Mouse (Mus musculus) olfactory bulb, adult 2 months (tissue): ENCODE data around the gene Chn2. TPM values are rescaled to one million over a fixed set of nuclear protein-coding genes. Genes with fewer than 3 reads are reported as not detected.

Source experiments
- H3K27ac ChIP-seq: fragments of 200-500 bp; 2 replicates; pipeline ENCODE4 v1.5.1; 2012; ENCODE audit warnings: low read depth, low read length; ENCODE audit not compliant: insufficient read depth
- H3K4me1 ChIP-seq: fragments of 200-500 bp; 2 replicates; pipeline ENCODE4 v1.6.1; 2012; ENCODE audit warnings: low read length; ENCODE audit not compliant: control insufficient read depth, insufficient read depth
- H3K4me3 ChIP-seq: fragments of 200-500 bp; 2 replicates; pipeline ENCODE4 v1.5.1; 2012; ENCODE audit warnings: mild to moderate bottlenecking, low read depth, low read length, moderate library complexity; ENCODE audit not compliant: insufficient read depth
- CTCF ChIP-seq: fragments of 200-500 bp; IDR thresholded peaks from 2 replicates; pipeline ENCODE4 v1.5.1; 2012; ENCODE audit warnings: low read depth, mild to moderate bottlenecking, low read length, moderate library complexity; ENCODE audit not compliant: insufficient read depth
- POLR2A ChIP-seq: fragments of 200-500 bp; IDR thresholded peaks from 2 replicates; pipeline ENCODE4 v1.6.1; 2012; ENCODE audit warnings: mild to moderate bottlenecking, low read depth, low read length, moderate library complexity; ENCODE audit not compliant: insufficient read depth
- WGBS: fragments of 180-500 bp; shearing (Covaris S2); methylation state at CpG from one replicate; pipeline ENCODE4 v1.1.7; 2018; 5-methylcytosine and 5-hydroxymethylcytosine counted together
- polyA plus RNA-seq: library from polyadenylated mRNA; stranded (reverse); fragments of >200 nt; gene quantifications from 2 replicates; pipeline ENCODE4 v1.2.4, GENCODE M21; 2012; ENCODE audit warnings: low replicate concordance; ENCODE audit not compliant: missing spikeins, insufficient read depth, insufficient read length

Gene Chn2
- polyA plus RNA-seq, 1 experiment, result not detected

DNA sequence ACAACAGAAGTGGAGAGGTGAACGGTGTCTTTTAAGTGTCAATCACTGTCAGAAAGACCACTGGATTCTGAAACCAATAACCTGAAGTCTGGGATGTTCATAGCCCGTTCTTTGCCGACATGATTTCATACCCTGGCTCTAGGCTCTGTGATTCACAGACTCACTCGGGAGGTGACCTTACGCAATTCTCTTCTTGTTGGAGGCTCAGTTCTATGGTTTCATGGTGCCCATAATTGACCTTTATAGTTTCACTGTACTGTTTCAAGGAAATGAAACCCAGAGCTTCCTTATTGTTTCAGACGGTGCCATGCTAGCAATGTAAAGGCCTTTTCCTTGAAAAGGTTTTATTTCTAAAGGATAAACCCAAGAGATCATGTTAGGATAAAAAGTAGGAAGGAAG is 9.4 kb downstream of the Chn2 start:
- peaks cover 14% of the 10 kb centered on the region; the same call in 1 of the 2 replicates for H3K4me1 ChIP-seq
- no peak overlapping the region for H3K4me3 ChIP-seq
- H3K27ac ChIP-seq, result no peak overlapping the region
- TF ChIP-seq CTCF, result no peak
- TF ChIP-seq POLR2A, result no peak
- 96% methylated on average over 6 of the region's 6 CpGs for WGBS

DNA sequence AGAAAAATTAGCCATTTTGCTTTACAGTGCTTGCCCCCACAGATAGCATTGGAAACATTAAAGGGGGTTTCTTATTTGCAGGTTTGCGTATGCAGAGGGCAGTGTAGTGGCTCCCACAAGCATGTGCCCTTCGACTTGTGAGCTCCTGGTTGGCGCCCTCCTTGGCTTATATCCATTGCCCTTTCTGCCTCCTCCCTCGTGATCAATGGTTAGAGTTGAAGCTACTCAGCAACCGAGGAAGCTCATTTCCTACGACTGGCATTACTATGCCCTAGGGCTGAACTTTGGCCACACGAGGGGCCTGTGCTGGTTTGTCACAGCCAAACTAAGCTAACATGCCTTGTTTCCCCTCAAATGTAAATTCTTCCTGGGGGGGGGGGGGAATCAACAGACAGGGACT is 11.8 kb downstream of the Chn2 start:
- Histone ChIP-seq H3K27ac (no peak overlapping the region), H3K4me3 (no peak overlapping the region), H3K4me1 (peaks cover 19% of the 10 kb centered on the region)
- TF ChIP-seq CTCF (no peak), POLR2A (no peak)
- WGBS, result 76% methylated on average over 7 of the region's 7 CpGs

DNA sequence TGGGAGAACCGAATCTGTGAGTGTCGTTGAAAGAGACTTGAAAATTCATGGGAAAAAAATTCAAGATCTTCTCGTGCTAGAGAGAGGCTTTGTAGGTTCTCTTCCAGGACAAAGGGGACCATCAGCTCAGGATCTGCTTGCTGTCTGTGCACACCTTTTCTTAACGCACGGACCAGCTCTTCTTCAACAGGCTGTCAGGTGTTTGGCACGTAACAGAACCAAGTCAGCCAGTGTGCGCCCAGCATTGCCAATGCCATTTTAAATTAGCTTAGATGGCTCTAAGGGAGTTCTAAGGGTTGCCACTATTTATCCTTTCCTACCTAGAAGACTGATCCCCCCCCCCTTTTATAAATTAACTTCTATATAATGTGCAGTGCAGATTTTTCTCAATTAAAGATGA is 12.8 kb downstream of the Chn2 start:
- Histone ChIP-seq H3K4me1 (peaks cover 19% of the 10 kb centered on the region), H3K27ac (no peak overlapping the region), H3K4me3 (no peak overlapping the region)
- 93% methylated on average over 7 of the region's 7 CpGs for WGBS
- TF ChIP-seq POLR2A (no peak), CTCF (no peak)

DNA sequence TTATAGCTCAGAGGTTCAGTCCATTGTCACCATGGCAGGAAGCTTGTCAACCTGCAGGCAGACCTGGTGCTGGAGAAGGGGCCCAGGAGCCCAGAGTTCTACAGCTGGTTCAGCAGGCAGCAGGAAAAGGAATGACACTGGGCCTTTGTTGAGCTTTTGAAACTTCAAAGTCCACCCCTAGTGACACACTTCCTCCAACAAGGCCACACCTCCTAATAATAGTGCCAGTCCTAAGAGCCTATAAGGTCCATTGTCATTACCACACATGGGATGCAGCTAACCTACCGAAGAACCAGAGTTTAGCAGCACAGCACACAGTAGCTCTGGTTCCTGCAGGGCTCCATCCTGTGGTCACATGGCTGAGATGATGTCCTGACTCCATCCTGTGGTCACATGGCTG is 13.3 kb downstream of the Chn2 start:
- Histone ChIP-seq H3K4me3 (no peak overlapping the region), H3K4me1 (peaks cover 22% of the 10 kb centered on the region), H3K27ac (no peak overlapping the region)
- TF ChIP-seq POLR2A (no peak), CTCF (no peak)
- WGBS, result 84% methylated on average over 1 of the region's 1 CpGs

DNA sequence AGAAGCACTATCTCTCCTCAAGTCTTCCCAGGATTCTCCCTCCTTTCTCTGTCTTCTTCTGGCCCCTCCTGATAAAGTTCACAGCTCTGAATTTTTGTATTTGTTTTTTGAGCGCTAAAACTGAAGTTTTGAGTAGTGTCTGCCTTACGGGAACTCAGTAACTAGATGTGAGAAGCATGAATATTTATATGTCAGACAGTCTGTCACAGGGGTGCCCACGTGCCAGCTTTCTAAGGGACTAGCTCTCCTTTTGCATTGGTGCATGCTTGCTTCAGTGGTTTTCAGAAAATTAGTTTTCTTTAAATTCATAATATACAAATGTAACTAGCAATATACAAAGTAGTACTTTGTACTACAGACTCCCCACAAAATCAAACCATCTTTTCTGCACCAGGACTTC is 14.0 kb downstream of the Chn2 start:
- Histone ChIP-seq H3K4me3 (no peak overlapping the region), H3K27ac (no peak overlapping the region), H3K4me1 (peaks cover 24% of the 10 kb centered on the region)
- TF ChIP-seq CTCF (no peak), POLR2A (no peak)
- WGBS, result 85% methylated on average over 3 of the region's 3 CpGs

DNA sequence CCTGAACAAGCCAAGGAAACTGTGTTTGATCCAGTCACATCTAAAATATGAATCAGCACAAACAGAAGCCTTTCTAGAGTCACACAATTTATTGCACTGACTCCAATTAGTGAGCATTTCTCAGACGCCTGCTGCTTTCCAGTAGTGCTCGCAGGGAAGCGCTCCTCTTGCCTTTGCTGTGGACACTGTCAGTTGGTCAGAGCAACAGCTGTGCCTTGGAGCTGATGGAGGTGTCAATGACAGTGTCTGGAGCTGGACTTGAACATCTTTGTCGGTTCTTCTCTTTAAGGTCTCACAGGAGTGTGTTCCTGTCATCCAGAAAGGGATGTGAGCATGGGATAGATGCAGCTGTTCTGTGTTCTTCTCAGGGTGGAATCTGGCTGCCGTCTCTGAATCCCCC is 16.0 kb downstream of the Chn2 start:
- TF ChIP-seq POLR2A, result no peak
- TF ChIP-seq CTCF, result no peak
- 46% methylated on average over 5 of the region's 5 CpGs for WGBS
- H3K4me1 ChIP-seq, result peaks cover 21% of the 10 kb centered on the region

DNA sequence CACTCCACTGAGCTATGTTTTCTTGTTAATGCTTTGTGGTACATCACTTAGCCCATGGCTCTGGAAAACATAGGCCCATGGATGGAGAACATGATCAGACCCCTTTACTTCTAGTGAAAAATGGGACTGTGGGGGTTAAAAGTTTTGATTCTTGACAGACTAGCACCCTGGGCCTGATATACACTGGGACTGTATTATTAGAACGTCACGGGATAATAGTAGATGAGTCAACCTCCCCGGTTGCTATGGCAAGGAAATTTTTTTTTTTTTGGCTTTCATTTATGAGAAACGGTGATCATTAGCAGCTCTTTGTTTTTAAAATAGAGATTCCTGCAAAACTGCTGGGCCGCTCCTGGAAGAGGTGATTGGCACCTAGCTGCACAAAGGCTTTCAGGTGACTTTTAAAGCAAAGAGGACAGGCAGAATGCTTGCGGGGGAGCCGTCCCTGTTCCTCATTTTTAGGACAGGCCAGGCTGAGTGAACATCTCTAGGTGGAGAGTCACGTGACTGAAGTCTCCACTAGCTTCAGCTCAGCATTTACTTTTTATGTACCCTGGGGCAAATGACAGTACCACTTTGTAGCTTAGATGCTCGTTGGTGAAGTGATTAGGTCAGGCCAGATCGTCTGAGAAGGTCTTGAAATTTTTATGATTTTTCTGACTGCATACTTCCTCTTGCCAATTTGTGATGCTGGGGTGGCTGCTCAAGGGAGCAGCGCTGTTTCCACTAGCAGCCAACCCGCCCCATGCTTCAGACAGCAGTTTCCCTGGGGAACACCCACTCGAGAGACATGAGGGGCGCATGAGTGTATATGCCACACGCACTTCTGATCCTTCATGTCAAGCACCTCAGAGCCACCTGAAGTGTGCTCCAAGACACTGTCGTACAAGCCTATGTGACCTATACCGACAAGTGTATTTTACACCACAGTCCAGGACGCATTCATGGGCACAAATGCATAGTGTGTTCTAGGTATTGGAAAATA is 17.5 kb downstream of the Chn2 start:
- no peak for TF ChIP-seq POLR2A
- no peak for TF ChIP-seq CTCF
- 36% methylated on average over 18 of the region's 18 CpGs for WGBS
- Histone ChIP-seq H3K27ac (peak overlapping the region; percentile 89), H3K4me1 (peaks cover 21% of the 10 kb centered on the region), H3K4me3 (no peak overlapping the region)

More for the DNA sequence above, 16.0 kb downstream of the Chn2 start:
- H3K27ac ChIP-seq, result no peak overlapping the region
- no peak overlapping the region for H3K4me3 ChIP-seq

DNA sequence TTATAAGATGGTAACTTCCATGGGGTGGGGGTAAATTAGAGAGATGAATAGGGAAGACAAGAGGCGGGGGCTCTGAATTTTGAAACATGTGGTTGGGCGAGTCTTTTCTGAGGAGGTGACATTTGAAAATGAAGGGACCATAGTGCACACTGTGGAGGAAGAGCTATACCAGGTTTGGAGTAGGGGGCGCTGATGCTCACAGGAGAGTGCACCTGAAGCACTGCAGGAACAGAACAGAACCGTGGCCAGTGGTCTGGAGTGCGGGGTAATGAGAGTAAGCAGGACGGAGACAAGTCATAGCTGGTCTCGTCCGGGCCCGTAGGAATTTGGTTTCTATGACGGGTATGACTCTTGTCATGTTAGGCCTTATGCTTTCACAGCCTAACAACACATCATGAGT is 18.3 kb downstream of the Chn2 start:
- H3K4me1 ChIP-seq, result peaks cover 18% of the 10 kb centered on the region

DNA sequence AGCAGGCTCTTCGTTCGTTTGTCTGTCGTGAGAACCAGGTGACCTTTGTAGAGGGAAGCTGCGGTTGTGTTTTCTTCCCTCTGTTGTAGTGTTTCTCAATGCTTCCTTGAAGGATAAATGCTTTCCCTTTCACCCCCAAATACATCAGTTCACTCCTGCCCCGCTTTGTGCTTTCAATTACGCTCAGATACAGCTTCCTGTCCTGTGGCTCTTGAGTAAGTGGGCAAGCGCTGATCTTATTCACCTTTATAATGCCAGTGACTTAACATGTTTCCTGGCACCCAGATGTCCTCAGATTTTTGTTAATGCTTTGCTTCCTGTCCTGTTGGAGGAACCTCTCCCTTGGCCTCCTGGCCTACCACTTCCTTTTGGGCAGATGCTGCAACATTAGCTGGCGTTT is 19.5 kb downstream of the Chn2 start:
- H3K4me3 ChIP-seq, result no peak overlapping the region
- H3K4me1 ChIP-seq, result peaks cover 16% of the 10 kb centered on the region
- TF ChIP-seq CTCF, result no peak
- no peak for TF ChIP-seq POLR2A
- H3K27ac ChIP-seq, result no peak overlapping the region
- 89% methylated on average over 8 of the region's 8 CpGs for WGBS

More for the DNA sequence above, 18.3 kb downstream of the Chn2 start:
- Histone ChIP-seq H3K4me3 (no peak overlapping the region), H3K27ac (0 out of 2 replicates have a peak overlapping the region, but pooled peaks have one; percentile 20)
- WGBS, result 83% methylated on average over 10 of the region's 10 CpGs
- no peak for TF ChIP-seq POLR2A

DNA sequence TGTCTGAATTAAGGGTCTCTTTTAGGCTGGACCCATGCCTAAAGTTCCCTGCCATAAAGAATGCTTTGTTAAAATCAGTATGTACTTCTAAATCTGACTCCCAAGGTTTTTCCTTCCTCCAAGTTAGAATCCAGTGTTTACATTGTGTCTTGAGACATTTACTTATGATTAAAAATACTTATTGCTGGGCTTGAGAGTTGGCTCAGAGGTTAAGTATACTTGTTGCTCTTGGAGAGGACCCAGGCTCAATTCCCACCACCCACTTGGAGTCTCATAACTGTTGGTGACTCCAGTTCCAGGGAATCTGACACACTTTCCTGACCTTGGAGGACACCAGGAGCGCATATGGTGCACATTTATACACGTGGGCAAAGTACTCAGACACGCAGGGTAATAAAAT is 20.9 kb downstream of the Chn2 start:
- 90% methylated on average over 3 of the region's 3 CpGs for WGBS
- Histone ChIP-seq H3K4me1 (peaks cover 16% of the 10 kb centered on the region), H3K4me3 (no peak overlapping the region), H3K27ac (no peak overlapping the region)
- TF ChIP-seq POLR2A, result no peak
- TF ChIP-seq CTCF, result no peak
